Mouse (Mus musculus) gastrocnemius, postnatal 10 days (tissue): ENCODE measurements around the gene Zcchc4. TPM values are rescaled to one million over a fixed set of nuclear protein-coding genes. Genes with fewer than 3 reads are reported as not detected.

ENCODE experiments used
- DNase-seq: peaks from one replicate; pipeline ENCODE4 v3.0.0; 2021; ENCODE audit warnings: mixed read lengths
- total RNA-seq, 2 experiments: library from RNA; stranded (reverse); gene quantifications; 2 replicates each; pipeline ENCODE4 v1.2.3; 2021

Zcchc4 gene
- total RNA-seq, 2 experiments from 2014 or later: 5.5 to 7.5 TPM

- no peak for DNase-seq
Measured at GRCm38 (mm10) chr5:52794109-52794508, 18.9 kb downstream of the Zcchc4 start.

GRCm38 (mm10) chr5:52799274-52799985 lies 24.2 kb downstream of the Zcchc4 start:
- no peak for DNase-seq

GRCm38 (mm10) chr5:52805801-52806200 lies 30.6 kb downstream of the Zcchc4 start:
- DNase-seq: no peak

- DNase-seq: no peak
Measured at GRCm38 (mm10) chr5:52806349-52806748, 31.1 kb downstream of the Zcchc4 start.

GRCm38 (mm10) chr5:52807030-52807429 lies 31.8 kb downstream of the Zcchc4 start:
- no peak for DNase-seq

GRCm38 (mm10) chr5:52810446-52810845 lies 35.2 kb downstream of the Zcchc4 start:
- no peak for DNase-seq

GRCm38 (mm10) chr5:52811056-52811455 lies 35.8 kb downstream of the Zcchc4 start:
- no peak for DNase-seq

GRCm38 (mm10) chr5:52812456-52812855 lies 37.2 kb downstream of the Zcchc4 start:
- DNase-seq: no peak

GRCm38 (mm10) chr5:52813312-52813711 lies 38.1 kb downstream of the Zcchc4 start:
- no peak for DNase-seq

- DNase-seq: peak; percentile 15
Measured at GRCm38 (mm10) chr5:52818676-52819075, 43.5 kb downstream of the Zcchc4 start.

- peak; percentile 32 for DNase-seq
Measured at GRCm38 (mm10) chr5:52821691-52822090, 46.5 kb downstream of the Zcchc4 start.

GRCm38 (mm10) chr5:52827923-52828322 lies 52.7 kb downstream of the Zcchc4 start:
- no peak for DNase-seq

GRCm38 (mm10) chr5:52833005-52833404 lies 57.8 kb downstream of the Zcchc4 start:
- no peak for DNase-seq

- DNase-seq: peak; percentile 100
Measured at GRCm38 (mm10) chr5:52833761-52834274, 58.6 kb downstream of the Zcchc4 start, which contains the start of gene Anapc4. Gene Anapc4, plus strand, starts transcription at chr5:52834012.

- DNase-seq: no peak
Measured at GRCm38 (mm10) chr5:52834386-52834785, 59.2 kb downstream of the Zcchc4 start.

GRCm38 (mm10) chr5:52844319-52844718 lies 69.1 kb downstream of the Zcchc4 start:
- DNase-seq: no peak

GRCm38 (mm10) chr5:52855727-52856126 lies 80.5 kb downstream of the Zcchc4 start:
- DNase-seq: no peak

GRCm38 (mm10) chr5:52864446-52864845 lies 89.2 kb downstream of the Zcchc4 start:
- no peak for DNase-seq

- peak; percentile 59 for DNase-seq
Measured at GRCm38 (mm10) chr5:52865825-52866224, 90.6 kb downstream of the Zcchc4 start.

- DNase-seq: no peak
Measured at GRCm38 (mm10) chr5:52866361-52867155, 91.3 kb downstream of the Zcchc4 start.

GRCm38 (mm10) chr5:52868918-52869703 lies 93.9 kb downstream of the Zcchc4 start:
- no peak for DNase-seq

GRCm38 (mm10) chr5:52871461-52871860 lies 96.3 kb downstream of the Zcchc4 start:
- DNase-seq: no peak
